Mouse (Mus musculus) lung, postnatal 0 days (tissue): Measurements from ENCODE around the gene Qars. TPM values are rescaled to one million over a fixed set of nuclear protein-coding genes. Genes with fewer than 3 reads are reported as not detected.

Experiments used
- ATAC-seq: fragments of 200-750 bp; cut with Nextera tagmentation; 2 replicates; pipeline ENCODE4 v1.8.0; 2017; ENCODE audit warnings: moderate library complexity
- DNase-seq: peaks from one replicate; pipeline ENCODE4 v3.0.0-alpha.2; 2016; ENCODE audit warnings: low spot score
- H3K27ac ChIP-seq: fragments of 300-500 bp; sonication (generic); 2 replicates; pipeline ENCODE4 v1.5.1; 2014; ENCODE audit warnings: antibody characterized with exemption, mild to moderate bottlenecking, low read length, mixed read lengths
- H3K27me3 ChIP-seq: fragments of 300-500 bp; sonication (generic); replicated peaks from 2 replicates; pipeline ENCODE4 v1.6.1; 2014; ENCODE audit warnings: low read length, mixed read lengths; ENCODE audit not compliant: insufficient read depth
- H3K36me3 ChIP-seq: fragments of 300-500 bp; sonication (generic); 2 replicates; pipeline ENCODE4 v1.6.1; 2014; ENCODE audit warnings: low read length, mixed read lengths; ENCODE audit not compliant: insufficient read depth
- H3K4me1 ChIP-seq: fragments of 300-500 bp; sonication (generic); 2 replicates; pipeline ENCODE4 v1.6.1; 2014; ENCODE audit warnings: antibody characterized with exemption, low read depth, low read length, mixed read lengths; ENCODE audit not compliant: insufficient read depth
- H3K4me2 ChIP-seq: fragments of 300-500 bp; sonication (generic); replicated peaks from 2 replicates; pipeline ENCODE4 v1.6.1; 2014; ENCODE audit warnings: low read depth, mild to moderate bottlenecking, low read length, moderate library complexity, mixed read lengths
- H3K4me3 ChIP-seq: fragments of 300-500 bp; sonication (generic); 2 replicates; pipeline ENCODE4 v1.5.1; 2014; ENCODE audit warnings: low read depth, low read length
- H3K9ac ChIP-seq: fragments of 300-500 bp; sonication (generic); replicated peaks from 2 replicates; pipeline ENCODE4 v1.6.1; 2014; ENCODE audit warnings: low read depth, mild to moderate bottlenecking
- H3K9me3 ChIP-seq: fragments of 300-500 bp; sonication (generic); 2 replicates; pipeline ENCODE4 v1.6.1; 2016; ENCODE audit warnings: low read length, mixed read lengths
- CTCF ChIP-seq: IDR thresholded peaks from 2 replicates; pipeline ENCODE4 v1.5.1; 2016; ENCODE audit warnings: antibody characterized with exemption, mild to moderate bottlenecking
- EP300 ChIP-seq: IDR thresholded peaks from 2 replicates; pipeline ENCODE4 v1.6.1; 2016; ENCODE audit warnings: antibody characterized with exemption, mild to moderate bottlenecking, control low read depth
- WGBS: fragments of 180-500 bp; shearing (Covaris S2); extraction: QIAGEN DNeasy Blood & Tissue Kit; methylation state at CpG from one replicate; pipeline ENCODE4 v1.1.7; 2014; 5-methylcytosine and 5-hydroxymethylcytosine counted together
- polyA plus RNA-seq: library from polyadenylated mRNA; unstranded; fragments of >200 nt; fragmentation: Nextera tagmentation; extraction: Ambion mirVana; gene quantifications from 2 replicates; pipeline ENCODE4 v1.2.1, GENCODE M21; 2015

The Qars gene
- polyA plus RNA-seq, 1 experiment from 2014 or later: 62.0 TPM

DNA sequence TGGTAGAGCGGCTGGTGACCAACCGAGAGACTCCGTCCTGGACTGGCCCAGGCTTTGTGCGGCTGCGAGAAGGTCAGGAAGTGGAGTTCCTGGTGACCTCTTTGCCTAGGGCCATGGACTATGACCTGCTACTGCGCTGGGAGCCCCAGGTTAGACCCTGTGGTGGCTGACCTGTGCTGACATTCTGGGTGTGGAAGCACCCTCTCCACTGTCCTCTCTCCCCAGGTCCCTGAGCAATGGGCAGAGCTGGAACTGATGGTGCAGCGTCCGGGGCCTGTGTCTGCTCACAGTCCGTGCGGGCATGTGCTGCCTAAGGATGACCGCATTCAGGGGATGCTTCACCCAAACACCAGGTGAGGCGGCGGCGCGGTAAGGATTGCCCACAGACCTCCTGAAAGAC, 23.5 kb upstream of the Qars start:
- Histone ChIP-seq H3K27ac (no peak overlapping the region), H3K27me3 (no peaks in the 10 kb centered on the region), H3K4me3 (no peak overlapping the region), H3K4me2 (no peak overlapping the region), H3K9ac (no peak overlapping the region), H3K4me1 (peaks cover 13% of the 10 kb centered on the region), H3K36me3 (peaks cover 61% of the 10 kb centered on the region), H3K9me3 (no peaks in the 10 kb centered on the region)
- TF ChIP-seq EP300 (no peak), CTCF (no peak)
- 90% methylated on average over 15 of the region's 15 CpGs for WGBS
- DNase-seq (no peak), ATAC-seq (no peak)

- Histone ChIP-seq H3K4me1 (peaks cover 10% of the 10 kb centered on the region), H3K9me3 (no peaks in the 10 kb centered on the region), H3K4me3 (no peak overlapping the region), H3K4me2 (no peak overlapping the region), H3K36me3 (peaks cover 66% of the 10 kb centered on the region), H3K27me3 (no peaks in the 10 kb centered on the region), H3K9ac (no peak overlapping the region), H3K27ac (no peak overlapping the region)
- WGBS: 94% methylated on average over 19 of the region's 19 CpGs
- ATAC-seq (no peak), DNase-seq (no peak)
- TF ChIP-seq EP300 (no peak), CTCF (no peak)
These were observed 22.1 kb upstream of the Qars start for GRCm38 (mm10) chr9:108485301-108485875.

GRCm38 (mm10) chr9:108486973-108487530, 20.5 kb upstream of the Qars start:
- peaks cover 6% of the 10 kb centered on the region; the same call in 1 of the 2 replicates for H3K4me1 ChIP-seq
- WGBS: 88% methylated on average over 8 of the region's 8 CpGs
- no peak overlapping the region for H3K27ac ChIP-seq
- H3K4me3 ChIP-seq: no peak overlapping the region
- no peak for ATAC-seq
- TF ChIP-seq CTCF: no peak
- TF ChIP-seq EP300: no peak
- H3K36me3 ChIP-seq: peaks cover 64% of the 10 kb centered on the region
- H3K27me3 ChIP-seq: no peaks in the 10 kb centered on the region
- no peak overlapping the region for H3K9ac ChIP-seq
- no peak overlapping the region for H3K4me2 ChIP-seq
- DNase-seq: no peak
- H3K9me3 ChIP-seq: no peaks in the 10 kb centered on the region

DNA sequence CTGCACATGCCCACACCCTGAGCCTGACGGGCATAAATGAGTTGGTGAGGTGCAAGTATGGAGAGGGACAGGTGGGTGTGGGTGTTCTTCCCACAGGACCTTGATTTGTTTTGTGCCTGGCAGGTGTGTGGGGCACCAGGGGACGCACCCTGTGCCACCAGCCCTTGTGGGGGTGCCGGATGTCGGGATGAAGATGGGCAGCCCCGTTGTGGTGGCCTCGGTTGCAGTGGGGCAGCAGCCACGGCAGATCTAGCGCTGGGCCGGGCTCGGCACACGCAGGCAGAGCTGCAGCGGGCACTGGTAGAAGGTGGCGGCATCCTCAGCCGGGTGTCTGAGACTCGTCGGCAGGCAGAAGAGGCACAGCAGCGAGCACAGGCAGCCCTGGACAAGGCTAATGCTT, 19.1 kb upstream of the Qars start:
- 94% methylated on average over 17 of the region's 17 CpGs for WGBS
- H3K4me1 ChIP-seq: peaks cover 11% of the 10 kb centered on the region; the same call in 1 of the 2 replicates

DNA sequence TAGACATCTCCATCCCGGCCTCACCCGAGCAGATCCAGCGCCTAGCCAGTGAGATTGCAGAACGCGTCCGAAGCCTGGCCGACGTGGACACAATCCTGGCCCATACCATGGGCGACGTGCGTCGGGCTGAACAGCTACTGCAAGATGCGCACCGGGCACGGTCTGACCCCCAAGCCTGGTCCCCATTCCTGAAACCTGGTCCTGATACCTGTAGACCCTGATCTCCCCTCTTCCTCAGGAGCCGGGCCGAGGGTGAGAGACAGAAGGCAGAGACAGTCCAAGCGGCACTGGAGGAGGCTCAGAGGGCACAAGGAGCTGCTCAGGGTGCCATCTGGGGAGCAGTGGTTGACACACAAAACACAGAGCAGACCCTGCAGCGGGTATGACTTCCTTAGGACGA, 18.3 kb upstream of the Qars start:
- DNase-seq: no peak
- peaks cover 59% of the 10 kb centered on the region for H3K36me3 ChIP-seq
- H3K9me3 ChIP-seq: no peaks in the 10 kb centered on the region
- H3K9ac ChIP-seq: no peak overlapping the region
- no peak overlapping the region for H3K4me2 ChIP-seq
- H3K27me3 ChIP-seq: no peaks in the 10 kb centered on the region
- no peak for ATAC-seq
- no peak overlapping the region for H3K4me3 ChIP-seq
- 95% methylated on average over 20 of the region's 20 CpGs for WGBS
- no peak overlapping the region for H3K27ac ChIP-seq
- no peak for TF ChIP-seq CTCF
- TF ChIP-seq EP300: no peak
- H3K4me1 ChIP-seq: peaks cover 11% of the 10 kb centered on the region; the same call in 1 of the 2 replicates

More for the DNA sequence above, 19.1 kb upstream of the Qars start:
- no peak overlapping the region for H3K27ac ChIP-seq
- TF ChIP-seq CTCF: no peak
- no peak for TF ChIP-seq EP300
- H3K27me3 ChIP-seq: no peaks in the 10 kb centered on the region
- ATAC-seq (no peak), DNase-seq (no peak)
- H3K9me3 ChIP-seq: no peaks in the 10 kb centered on the region
- H3K4me2 ChIP-seq: no peak overlapping the region
- no peak overlapping the region for H3K9ac ChIP-seq
- peaks cover 60% of the 10 kb centered on the region for H3K36me3 ChIP-seq
- no peak overlapping the region for H3K4me3 ChIP-seq

- Histone ChIP-seq H3K4me1 (peaks cover 11% of the 10 kb centered on the region; the same call in 1 of the 2 replicates), H3K4me3 (peak overlapping the region; percentile 66), H3K9ac (no peak overlapping the region), H3K9me3 (no peaks in the 10 kb centered on the region), H3K27me3 (no peaks in the 10 kb centered on the region), H3K36me3 (peaks cover 62% of the 10 kb centered on the region), H3K4me2 (peak overlapping the region; percentile 79), H3K27ac (peak overlapping the region; percentile 91)
- TF ChIP-seq CTCF (no peak), EP300 (no peak)
- no peak; the same call in 1 of the 2 replicates for ATAC-seq
- WGBS: 60% methylated on average over 26 of the region's 26 CpGs
- no peak for DNase-seq
These were observed 17.6 kb upstream of the Qars start for GRCm38 (mm10) chr9:108489702-108490558.
